Mouse (Mus musculus) liver, adult 2 months (tissue): ENCODE data around the gene Abi3.

Source experiments
- CTCF ChIP-seq: fragments of 200-500 bp; IDR thresholded peaks from 2 replicates; pipeline ENCODE4 v1.5.1; 2011; ENCODE audit warnings: low read depth, low read length, control low read depth
- POLR2A ChIP-seq: fragments of 200-500 bp; IDR thresholded peaks from 2 replicates; pipeline ENCODE4 v1.6.1; 2011; ENCODE audit warnings: low read length, control low read depth; ENCODE audit not compliant: insufficient read depth; ENCODE audit errors: extremely low read depth

GRCm38 (mm10) chr11:95838999-95839868 is 3.0 kb downstream of the Abi3 start:
- no peak for TF ChIP-seq POLR2A
- TF ChIP-seq CTCF = no peak
